Mouse (Mus musculus) WW6 (cell line): Measurements from ENCODE around the gene Paqr6.

Experiments
- DNase-seq: peaks from one replicate; pipeline ENCODE4 v3.0.0-alpha.2; 2013; ENCODE audit warnings: low read depth, low spot score

Paqr6 gene

DNA sequence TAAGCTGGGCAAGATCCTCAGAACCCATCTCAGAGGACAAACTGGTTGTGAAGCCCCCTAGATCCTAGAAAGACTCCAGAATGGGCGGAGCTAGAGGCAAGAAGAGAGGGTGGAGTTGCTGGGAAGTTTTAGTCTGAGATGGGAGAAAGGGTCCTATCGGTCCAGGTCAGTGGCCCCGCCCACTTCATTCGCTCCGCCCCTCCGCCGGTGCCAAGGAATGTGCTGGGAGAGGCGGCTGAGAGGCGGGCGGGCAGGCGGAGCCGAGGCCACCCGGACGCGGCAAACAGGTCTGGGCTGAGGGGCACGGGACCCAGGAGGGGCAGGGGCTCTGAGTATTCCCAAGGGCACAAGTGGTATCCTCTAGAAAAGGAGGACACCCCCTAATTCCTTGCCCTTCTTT lies at the start of gene Paqr6:
Paqr6 (plus strand) TSS at position 248 of the 400 bp plus-strand sequence.
- peak; percentile 65 for DNase-seq

- DNase-seq = no peak
Observed at GRCm38 (mm10) chr3:88324951-88325405, 39.4 kb upstream of the Paqr6 start, which contains the start of gene Glmp. Gene Glmp (plus strand): TSS chr3:88325023.

- DNase-seq = no peak
Observed at GRCm38 (mm10) chr3:88328956-88329355, 35.4 kb upstream of the Paqr6 start.

- no peak for DNase-seq
Observed at GRCm38 (mm10) chr3:88331282-88331681, 33.1 kb upstream of the Paqr6 start.

GRCm38 (mm10) chr3:88334029-88334658 lies 30.2 kb upstream of the Paqr6 start:
- DNase-seq = no peak

GRCm38 (mm10) chr3:88334902-88335435 lies 29.4 kb upstream of the Paqr6 start:
- no peak for DNase-seq

GRCm38 (mm10) chr3:88335436-88336053 lies 28.8 kb upstream of the Paqr6 start:
- DNase-seq = no peak

DNA sequence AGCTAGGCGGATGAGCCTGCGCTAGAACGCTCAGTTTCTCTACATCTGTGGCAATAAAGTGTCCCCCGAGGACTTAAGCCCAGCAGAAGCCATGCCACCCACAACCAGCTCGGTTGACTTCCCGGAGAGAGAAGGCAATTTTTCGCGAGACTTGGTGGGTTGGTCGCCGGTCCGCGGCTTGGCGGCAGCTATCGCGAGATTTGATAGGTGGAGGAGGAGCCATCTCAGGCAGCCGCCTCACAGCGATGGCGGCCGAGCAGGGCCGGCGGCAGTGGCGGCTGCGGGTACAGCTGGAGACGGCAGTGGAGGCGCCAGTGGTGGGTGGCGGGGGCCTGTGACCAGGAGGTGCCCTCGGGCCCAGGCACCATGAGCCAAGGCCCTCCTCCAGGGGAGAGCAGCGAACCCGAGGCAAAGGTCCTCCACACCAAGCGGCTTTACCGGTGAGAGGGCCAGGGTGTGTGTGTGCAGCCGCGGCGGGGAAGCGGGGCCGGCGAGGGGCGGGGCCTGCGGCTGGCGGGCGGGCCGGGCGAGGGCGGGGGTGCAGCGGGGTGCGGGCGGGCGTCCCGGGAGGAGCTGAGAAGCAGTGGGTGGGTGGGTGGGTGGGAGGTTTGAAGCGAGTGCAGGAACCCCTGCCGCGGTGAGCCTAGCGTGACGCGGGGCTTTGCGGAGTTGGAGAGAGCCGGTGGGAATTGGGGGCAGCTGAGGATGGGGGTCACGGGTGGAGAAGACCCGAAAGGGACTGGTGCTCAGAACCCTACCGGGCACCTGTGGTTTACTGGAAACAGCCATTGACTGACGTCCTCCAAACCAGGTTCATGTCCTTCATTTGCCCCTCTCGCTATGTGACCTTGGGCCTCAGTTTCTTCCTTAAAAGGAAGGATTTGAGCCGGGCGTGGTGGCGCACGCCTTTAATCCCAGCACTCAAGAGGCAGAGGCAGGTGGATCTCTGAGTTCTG lies 28.0 kb upstream of the Paqr6 start, which contains the start of the genes Tmem79 and Smg5:
Tmem79 (minus strand) TSS at position 91 of the 956 bp plus-strand sequence.
Smg5 (plus strand) TSS at position 203 of the 956 bp plus-strand sequence.
- DNase-seq = peak; percentile 88

- no peak for DNase-seq
Observed at GRCm38 (mm10) chr3:88337367-88338020, 26.9 kb upstream of the Paqr6 start.

DNA sequence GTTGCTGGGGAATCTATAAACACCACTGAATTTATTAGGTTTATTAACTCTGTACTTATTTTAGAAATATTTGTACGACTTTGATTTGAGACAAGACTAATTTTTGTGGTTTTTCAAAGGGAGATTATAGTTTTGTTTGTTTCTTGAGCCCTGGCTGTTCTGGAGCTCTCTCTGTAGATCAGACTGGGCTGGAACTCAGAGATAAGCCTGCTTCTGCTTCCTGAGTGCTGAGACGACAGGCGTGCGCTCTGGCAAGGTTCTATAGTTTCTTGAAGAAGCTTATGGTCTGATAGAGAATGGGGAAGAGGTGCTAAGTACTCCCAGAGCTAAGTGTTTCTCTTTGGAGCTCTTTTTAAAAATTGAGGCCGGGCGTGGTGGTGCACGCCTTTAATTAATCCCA lies 26.1 kb upstream of the Paqr6 start:
- DNase-seq = no peak

- no peak for DNase-seq
Observed at GRCm38 (mm10) chr3:88339006-88339405, 25.4 kb upstream of the Paqr6 start.

- DNase-seq = no peak
Observed at GRCm38 (mm10) chr3:88350732-88351131, 13.7 kb upstream of the Paqr6 start.

DNA sequence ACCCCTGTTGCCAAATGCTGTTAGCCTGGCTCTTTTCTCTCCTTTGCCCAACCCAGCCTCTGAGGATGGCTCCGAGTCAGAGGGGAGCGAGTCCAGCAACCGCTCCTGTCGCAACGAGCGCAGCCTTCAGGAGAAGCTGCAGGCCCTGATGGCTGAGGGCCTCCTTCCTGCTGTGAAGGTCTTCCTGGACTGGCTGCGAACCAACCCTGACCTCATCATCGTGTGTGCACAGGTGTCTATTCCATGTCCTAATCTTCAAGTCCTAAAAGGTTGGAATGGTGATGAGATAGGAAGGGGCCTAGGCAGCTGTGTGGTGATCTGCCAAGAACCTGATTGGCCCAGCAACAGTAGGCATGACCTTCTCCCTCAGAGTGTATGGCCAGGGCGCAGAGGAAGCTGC lies 11.5 kb upstream of the Paqr6 start:
- no peak for DNase-seq

DNA sequence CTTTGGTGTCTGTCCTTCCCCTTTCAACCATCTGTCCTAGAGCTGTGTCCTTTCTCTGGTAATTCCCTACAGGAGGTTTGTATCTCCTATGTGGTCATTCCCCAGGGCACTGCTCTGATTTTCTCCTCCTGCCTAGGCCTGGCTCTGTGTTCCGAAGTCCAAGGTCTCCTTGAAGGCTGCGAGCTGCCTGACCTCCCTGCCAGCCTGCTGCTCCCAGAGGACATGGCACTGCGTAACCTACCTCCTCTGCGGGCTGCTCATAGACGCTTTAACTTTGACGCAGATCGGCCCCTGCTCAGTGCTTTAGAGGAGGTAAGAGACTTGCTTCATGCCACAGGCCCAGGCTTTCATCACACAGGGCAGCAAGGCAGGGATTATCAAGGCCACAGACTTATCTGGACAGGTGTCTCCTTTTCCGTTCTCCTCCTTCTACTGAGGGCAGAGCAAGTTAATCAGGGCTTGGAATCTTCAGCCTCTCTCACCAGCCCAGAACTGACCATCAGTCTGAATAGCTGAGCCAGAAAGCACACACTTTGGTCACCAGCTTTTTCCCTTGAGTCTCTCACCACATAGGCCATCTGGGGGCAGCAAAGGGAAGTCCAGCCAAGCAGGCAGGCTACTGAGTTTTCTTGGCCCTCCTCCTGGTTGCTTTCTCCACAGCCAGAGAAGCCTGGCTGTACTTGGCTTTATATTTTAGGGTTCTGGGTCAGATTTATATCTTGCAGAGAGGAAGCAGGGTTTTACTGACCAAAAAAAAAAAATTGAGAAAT lies 9.8 kb upstream of the Paqr6 start:
- no peak for DNase-seq

GRCm38 (mm10) chr3:88359584-88359983 lies 4.8 kb upstream of the Paqr6 start:
- no peak for DNase-seq

GRCm38 (mm10) chr3:88359989-88360388 lies 4.4 kb upstream of the Paqr6 start:
- DNase-seq = no peak

- DNase-seq = no peak
Observed at GRCm38 (mm10) chr3:88361096-88361495, 3.3 kb upstream of the Paqr6 start.

DNA sequence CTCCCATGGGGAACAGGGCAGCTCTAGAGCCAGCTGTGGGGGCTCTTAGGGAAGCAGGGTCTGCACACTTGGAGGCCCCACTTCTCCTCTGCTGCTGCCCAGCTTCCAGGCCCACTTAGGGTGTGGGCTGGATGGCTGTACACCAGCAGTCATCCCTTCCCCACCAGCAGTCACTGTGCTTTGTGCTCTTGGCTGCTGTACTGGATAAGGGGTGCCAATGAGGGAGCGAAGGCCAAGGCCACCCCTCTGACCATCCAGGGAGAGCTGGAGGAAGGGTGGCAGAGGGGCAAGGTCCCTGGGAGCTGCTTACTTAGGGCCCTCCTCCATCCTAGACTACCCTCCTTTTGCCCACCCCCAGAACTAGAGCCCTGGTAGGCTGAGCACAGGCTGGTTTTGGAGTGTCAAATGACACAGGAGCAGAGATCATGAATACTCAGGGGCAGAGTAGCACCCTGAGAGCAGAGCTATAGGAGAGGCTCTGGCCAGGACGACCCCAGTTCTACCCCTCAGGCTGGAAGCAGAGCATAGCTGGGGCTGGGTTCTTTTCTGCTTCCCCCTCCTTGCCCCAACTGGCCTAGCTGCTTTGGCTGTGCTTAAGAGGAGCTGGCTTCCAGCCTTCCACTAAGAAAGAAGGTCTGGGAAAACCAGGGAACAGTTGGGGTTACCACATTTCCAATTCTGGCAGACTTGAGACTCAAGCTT lies 2.6 kb upstream of the Paqr6 start:
- no peak for DNase-seq

GRCm38 (mm10) chr3:88363700-88364099 lies 684 bp upstream of the Paqr6 start:
- no peak for DNase-seq
